Mouse (Mus musculus) hindbrain, embryonic 16.5 days (tissue): ENCODE measurements at regions not wholly inside any gene's neighbourhood (a gene's known extent, or its start where the extent isn't known, plus 50 kb on each side); places are given as distances from the start of the nearest gene placed in this dataset.
A peak's percentile ranks its signal among the peaks of the same experiment; 100 is the strongest.

Experiments used
- ATAC-seq: fragments of 200-750 bp; cut with Nextera tagmentation; 2 replicates; pipeline ENCODE4 v1.8.0; 2017; ENCODE audit warnings: moderate TSS enrichment, moderate library complexity
- H3K27ac ChIP-seq: fragments of 300-500 bp; sonication (generic); 2 replicates; pipeline ENCODE4 v1.5.1; 2014; ENCODE audit warnings: low read depth, mild to moderate bottlenecking, control low read depth, low read length, moderate library complexity
- H3K27me3 ChIP-seq: fragments of 300-500 bp; sonication (generic); replicated peaks from 2 replicates; pipeline ENCODE4 v1.6.1; 2014; ENCODE audit warnings: low read length; ENCODE audit not compliant: control insufficient read depth, insufficient read depth
- H3K36me3 ChIP-seq: fragments of 300-500 bp; sonication (generic); 2 replicates; pipeline ENCODE4 v1.6.1; 2014; ENCODE audit warnings: mild to moderate bottlenecking, low read length, moderate library complexity, mixed read lengths; ENCODE audit not compliant: control insufficient read depth, insufficient read depth
- H3K4me1 ChIP-seq: fragments of 300-500 bp; sonication (generic); 2 replicates; pipeline ENCODE4 v1.6.1; 2014; ENCODE audit warnings: low read depth, low read length; ENCODE audit not compliant: control insufficient read depth, insufficient read depth
- H3K4me2 ChIP-seq: fragments of 300-500 bp; sonication (generic); 2 replicates; pipeline ENCODE4 v1.6.1; 2014; ENCODE audit warnings: mild to moderate bottlenecking, low read length, control low read depth, moderate library complexity
- H3K4me3 ChIP-seq: fragments of 300-500 bp; sonication (generic); 2 replicates; pipeline ENCODE4 v1.5.1; 2014; ENCODE audit warnings: mild to moderate bottlenecking, low read length, control low read depth, moderate library complexity
- H3K9ac ChIP-seq: fragments of 300-500 bp; sonication (generic); 2 replicates; pipeline ENCODE4 v1.6.1; 2014; ENCODE audit warnings: low read depth, mild to moderate bottlenecking, control low read depth, low read length, moderate library complexity
- H3K9me3 ChIP-seq: fragments of 300-500 bp; sonication (generic); 2 replicates; pipeline ENCODE4 v1.6.1; 2014; ENCODE audit warnings: mild to moderate bottlenecking, low read length, moderate library complexity; ENCODE audit not compliant: control insufficient read depth
- WGBS: fragments of 180-500 bp; shearing (Covaris S2); extraction: QIAGEN DNeasy Blood & Tissue Kit; methylation state at CpG from one replicate; pipeline ENCODE4 v1.1.7; 2014; 5-methylcytosine and 5-hydroxymethylcytosine counted together

GRCm38 (mm10) chr12:106448551-106448950, 438.5 kb downstream of the Vrk1 start:
- Histone ChIP-seq H3K27ac (no peak overlapping the region), H3K4me3 (no peak overlapping the region), H3K9me3 (peaks cover 3% of the 10 kb centered on the region; the same call in 1 of the 2 replicates), H3K36me3 (no peaks in the 10 kb centered on the region), H3K4me2 (no peak overlapping the region), H3K27me3 (no peaks in the 10 kb centered on the region), H3K9ac (no peak overlapping the region), H3K4me1 (no peaks in the 10 kb centered on the region)
- no peak for ATAC-seq
- 94% methylated on average over 6 of the region's 6 CpGs for WGBS

- Histone ChIP-seq H3K4me2 (no peak overlapping the region), H3K9me3 (no peaks in the 10 kb centered on the region), H3K27ac (no peak overlapping the region), H3K4me1 (no peaks in the 10 kb centered on the region), H3K9ac (no peak overlapping the region), H3K4me3 (no peak overlapping the region), H3K36me3 (no peaks in the 10 kb centered on the region), H3K27me3 (no peaks in the 10 kb centered on the region; the same call in 1 of the 2 replicates)
- 51% methylated on average over 13 of the region's 13 CpGs for WGBS
- no peak for ATAC-seq
Observed at GRCm38 (mm10) chr12:106453491-106453890, 443.5 kb downstream of the Vrk1 start.

- 44% methylated on average over 6 of the region's 6 CpGs for WGBS
Observed at GRCm38 (mm10) chr12:106458215-106458614, 448.2 kb downstream of the Vrk1 start.

GRCm38 (mm10) chr12:106460650-106461049, 450.6 kb downstream of the Vrk1 start:
- Histone ChIP-seq H3K4me1 (no peaks in the 10 kb centered on the region), H3K4me2 (no peak overlapping the region), H3K9me3 (no peaks in the 10 kb centered on the region), H3K4me3 (no peak overlapping the region), H3K27me3 (no peaks in the 10 kb centered on the region; the same call in none of the 2 replicates), H3K36me3 (no peaks in the 10 kb centered on the region), H3K27ac (no peak overlapping the region), H3K9ac (no peak overlapping the region)
- no peak for ATAC-seq
- 84% methylated on average over 7 of the region's 7 CpGs for WGBS

More at GRCm38 (mm10) chr12:106458215-106458614, 448.2 kb downstream of the Vrk1 start:
- H3K27me3 ChIP-seq: no peaks in the 10 kb centered on the region; the same call in 1 of the 2 replicates
- no peak for ATAC-seq
- no peak overlapping the region for H3K4me2 ChIP-seq
- H3K9me3 ChIP-seq: no peaks in the 10 kb centered on the region
- H3K27ac ChIP-seq: no peak overlapping the region
- no peaks in the 10 kb centered on the region for H3K4me1 ChIP-seq
- no peaks in the 10 kb centered on the region for H3K36me3 ChIP-seq
- H3K4me3 ChIP-seq: no peak overlapping the region
- H3K9ac ChIP-seq: no peak overlapping the region

GRCm38 (mm10) chr12:106462281-106462680, 452.3 kb downstream of the Vrk1 start:
- WGBS: 11% methylated on average over 3 of the region's 3 CpGs
- H3K27me3 ChIP-seq: no peaks in the 10 kb centered on the region; the same call in none of the 2 replicates
- H3K9me3 ChIP-seq: no peaks in the 10 kb centered on the region
- H3K4me1 ChIP-seq: no peaks in the 10 kb centered on the region
- no peak overlapping the region for H3K27ac ChIP-seq
- no peak overlapping the region for H3K9ac ChIP-seq
- H3K4me2 ChIP-seq: no peak overlapping the region
- no peak overlapping the region for H3K4me3 ChIP-seq
- no peaks in the 10 kb centered on the region for H3K36me3 ChIP-seq
- ATAC-seq: no peak

GRCm38 (mm10) chr12:106464701-106465100, 454.7 kb downstream of the Vrk1 start:
- Histone ChIP-seq H3K4me1 (no peaks in the 10 kb centered on the region), H3K9ac (no peak overlapping the region), H3K36me3 (no peaks in the 10 kb centered on the region), H3K9me3 (no peaks in the 10 kb centered on the region), H3K27ac (no peak overlapping the region), H3K27me3 (no peaks in the 10 kb centered on the region; the same call in 1 of the 2 replicates), H3K4me3 (no peak overlapping the region), H3K4me2 (no peak overlapping the region)
- WGBS: 48% methylated on average over 11 of the region's 11 CpGs
- no peak for ATAC-seq

GRCm38 (mm10) chr12:106468173-106468860, 458.3 kb downstream of the Vrk1 start:
- H3K27ac ChIP-seq: no peak overlapping the region
- no peaks in the 10 kb centered on the region for H3K4me1 ChIP-seq
- H3K4me3 ChIP-seq: no peak overlapping the region
- H3K4me2 ChIP-seq: peak overlapping the region; percentile 11; the same call in 1 of the 2 replicates
- H3K36me3 ChIP-seq: no peaks in the 10 kb centered on the region
- ATAC-seq: no peak
- no peaks in the 10 kb centered on the region for H3K9me3 ChIP-seq
- 19% methylated on average over 18 of the region's 18 CpGs for WGBS
- H3K27me3 ChIP-seq: no peaks in the 10 kb centered on the region; the same call in 1 of the 2 replicates
- H3K9ac ChIP-seq: no peak overlapping the region

- H3K27me3 ChIP-seq: no peaks in the 10 kb centered on the region
- H3K27ac ChIP-seq: no peak overlapping the region
- H3K4me2 ChIP-seq: peak overlapping the region; percentile 50
- 19% methylated on average over 24 of the region's 24 CpGs for WGBS
- 0 out of 2 replicates have a peak, but pooled peaks have one; percentile 24 for ATAC-seq
- H3K4me1 ChIP-seq: peaks cover 13% of the 10 kb centered on the region
- no peaks in the 10 kb centered on the region for H3K36me3 ChIP-seq
- H3K9ac ChIP-seq: peak overlapping the region; percentile 38
- no peaks in the 10 kb centered on the region for H3K9me3 ChIP-seq
- H3K4me3 ChIP-seq: 0 out of 2 replicates have a peak overlapping the region, but pooled peaks have one; percentile 1
Observed at GRCm38 (mm10) chr12:106474501-106475165, 464.6 kb downstream of the Vrk1 start.

- 64% methylated on average over 8 of the region's 8 CpGs for WGBS
Observed at GRCm38 (mm10) chr12:106475486-106476050, 465.5 kb downstream of the Vrk1 start.

More at GRCm38 (mm10) chr12:106475486-106476050, 465.5 kb downstream of the Vrk1 start:
- Histone ChIP-seq H3K36me3 (no peaks in the 10 kb centered on the region), H3K4me1 (peaks cover 15% of the 10 kb centered on the region), H3K4me2 (no peak overlapping the region), H3K27me3 (no peaks in the 10 kb centered on the region), H3K9me3 (no peaks in the 10 kb centered on the region), H3K4me3 (no peak overlapping the region), H3K27ac (no peak overlapping the region), H3K9ac (no peak overlapping the region)
- ATAC-seq: no peak
